Mouse (Mus musculus) neural tube, embryonic 11.5 days (tissue): ENCODE measurements around the gene Rsad2. TPM values are rescaled to one million over a fixed set of nuclear protein-coding genes. Genes with fewer than 3 reads are reported as not detected.

Experiments
- ATAC-seq: fragments of 200-750 bp; cut with Nextera tagmentation; 2 replicates; pipeline ENCODE4 v1.8.0; 2017; ENCODE audit warnings: moderate number of reproducible peaks, mild to moderate bottlenecking, moderate TSS enrichment, moderate library complexity; ENCODE audit not compliant: insufficient read depth, low FRiP score, low TSS enrichment
- DNase-seq: peaks from one replicate; pipeline ENCODE4 v3.0.0-alpha.2; 2015; ENCODE audit warnings: low spot score
- H3K27ac ChIP-seq: fragments of 300-500 bp; sonication (generic); 2 replicates; pipeline ENCODE4 v1.5.1; 2014; ENCODE audit warnings: low read depth, mild to moderate bottlenecking, low read length
- H3K27me3 ChIP-seq: fragments of 300-500 bp; sonication (generic); 2 replicates; pipeline ENCODE4 v1.6.1; 2014; ENCODE audit warnings: mild to moderate bottlenecking, low read length, mixed read lengths; ENCODE audit not compliant: control insufficient read depth, insufficient read depth
- H3K36me3 ChIP-seq: fragments of 300-500 bp; sonication (generic); 2 replicates; pipeline ENCODE4 v1.6.1; 2014; ENCODE audit warnings: mild to moderate bottlenecking, low read length, moderate library complexity, mixed read lengths; ENCODE audit not compliant: control insufficient read depth, insufficient read depth
- H3K4me1 ChIP-seq: fragments of 300-500 bp; sonication (generic); 2 replicates; pipeline ENCODE4 v1.6.1; 2014; ENCODE audit warnings: low read length, mixed read lengths; ENCODE audit not compliant: control insufficient read depth, insufficient read depth
- H3K4me2 ChIP-seq: fragments of 300-500 bp; sonication (generic); 2 replicates; pipeline ENCODE4 v1.6.1; 2014; ENCODE audit warnings: low read depth, mild to moderate bottlenecking, moderate library complexity
- H3K4me3 ChIP-seq: fragments of 300-500 bp; sonication (generic); 2 replicates; pipeline ENCODE4 v1.5.1; 2014; ENCODE audit warnings: low read depth, low read length
- H3K9ac ChIP-seq: fragments of 300-500 bp; sonication (generic); 2 replicates; pipeline ENCODE4 v1.6.1; 2014; ENCODE audit warnings: mild to moderate bottlenecking, low read length
- H3K9me3 ChIP-seq: fragments of 300-500 bp; sonication (generic); 2 replicates; pipeline ENCODE4 v1.6.1; 2016; ENCODE audit warnings: low read length; ENCODE audit not compliant: control insufficient read depth
- WGBS: fragments of 180-500 bp; shearing (Covaris S2); extraction: QIAGEN DNeasy Blood & Tissue Kit; methylation state at CpG from one replicate; pipeline ENCODE4 v1.1.7; 2014; 5-methylcytosine and 5-hydroxymethylcytosine counted together
- microRNA-seq: library from miRNA; unstranded; fragments of <30 nt; microRNA quantifications from one replicate; pipeline ENCODE4, GENCODE M21; 2016
- polyA plus RNA-seq: library from polyadenylated mRNA; unstranded; fragments of >200 nt; fragmentation: Nextera tagmentation; extraction: Ambion mirVana; gene quantifications from 2 replicates; pipeline ENCODE4 v1.2.1, GENCODE M21; 2014

Rsad2 gene
- polyA plus RNA-seq, 1 experiment from 2014 or later, result 0.42 TPM

DNA sequence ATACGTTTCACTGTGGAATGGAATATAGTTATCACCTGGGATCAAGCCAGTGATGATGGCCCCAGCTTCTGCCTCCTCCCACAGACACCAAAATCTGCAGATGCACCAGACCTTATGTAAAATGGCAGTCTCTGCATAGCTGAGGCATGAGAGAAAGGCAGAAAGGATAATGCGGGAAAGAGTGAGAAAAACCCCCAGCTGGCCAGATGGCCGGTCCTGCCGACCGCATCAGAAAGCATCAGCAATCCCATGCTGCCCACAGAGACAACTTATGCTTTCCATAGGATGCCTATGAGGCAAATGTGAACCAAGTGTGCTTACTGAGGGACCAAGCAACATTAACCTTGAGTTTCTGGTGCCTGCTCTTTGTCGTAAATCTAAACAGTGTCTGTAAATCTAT lies 56.9 kb downstream of the Rsad2 start:
- WGBS, result 80% methylated on average over 6 of the region's 6 CpGs
- Histone ChIP-seq H3K9ac (no peak overlapping the region), H3K4me3 (no peak overlapping the region), H3K4me1 (peaks cover 4% of the 10 kb centered on the region; the same call in 1 of the 2 replicates), H3K9me3 (no peaks in the 10 kb centered on the region), H3K36me3 (no peaks in the 10 kb centered on the region; the same call in 1 of the 2 replicates), H3K27me3 (no peaks in the 10 kb centered on the region), H3K27ac (no peak overlapping the region), H3K4me2 (no peak overlapping the region)
- no peak for ATAC-seq
- no peak for DNase-seq

DNA sequence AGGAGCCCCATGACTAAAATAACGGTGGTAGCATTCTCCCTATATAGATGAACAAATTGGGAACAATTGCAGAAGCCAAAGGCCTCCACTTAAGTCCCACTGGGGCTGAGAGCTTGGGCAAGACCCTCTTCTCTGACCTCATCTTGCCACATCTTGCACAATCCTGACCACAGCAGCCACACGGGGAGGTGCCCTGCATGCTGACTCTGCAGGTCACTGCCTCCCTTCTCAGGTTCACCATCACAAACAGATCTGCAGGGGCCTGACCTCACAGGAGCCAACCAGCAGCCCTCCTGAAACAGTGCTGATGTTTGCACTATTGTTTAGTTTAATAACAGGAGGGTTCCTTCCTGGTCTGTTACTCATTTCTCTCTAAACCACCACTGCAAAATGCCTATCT lies 57.7 kb downstream of the Rsad2 start:
- peaks cover 6% of the 10 kb centered on the region; the same call in 1 of the 2 replicates for H3K4me1 ChIP-seq
- H3K9me3 ChIP-seq, result no peaks in the 10 kb centered on the region
- no peak overlapping the region for H3K4me2 ChIP-seq
- 70% methylated on average over 2 of the region's 2 CpGs for whole genome bisulfite sequencing
- no peaks in the 10 kb centered on the region for H3K27me3 ChIP-seq
- no peak overlapping the region for H3K9ac ChIP-seq
- no peak overlapping the region for H3K4me3 ChIP-seq
- no peak for ATAC-seq
- H3K36me3 ChIP-seq, result no peaks in the 10 kb centered on the region; the same call in 1 of the 2 replicates
- no peak for DNase-seq
- no peak overlapping the region for H3K27ac ChIP-seq

DNA sequence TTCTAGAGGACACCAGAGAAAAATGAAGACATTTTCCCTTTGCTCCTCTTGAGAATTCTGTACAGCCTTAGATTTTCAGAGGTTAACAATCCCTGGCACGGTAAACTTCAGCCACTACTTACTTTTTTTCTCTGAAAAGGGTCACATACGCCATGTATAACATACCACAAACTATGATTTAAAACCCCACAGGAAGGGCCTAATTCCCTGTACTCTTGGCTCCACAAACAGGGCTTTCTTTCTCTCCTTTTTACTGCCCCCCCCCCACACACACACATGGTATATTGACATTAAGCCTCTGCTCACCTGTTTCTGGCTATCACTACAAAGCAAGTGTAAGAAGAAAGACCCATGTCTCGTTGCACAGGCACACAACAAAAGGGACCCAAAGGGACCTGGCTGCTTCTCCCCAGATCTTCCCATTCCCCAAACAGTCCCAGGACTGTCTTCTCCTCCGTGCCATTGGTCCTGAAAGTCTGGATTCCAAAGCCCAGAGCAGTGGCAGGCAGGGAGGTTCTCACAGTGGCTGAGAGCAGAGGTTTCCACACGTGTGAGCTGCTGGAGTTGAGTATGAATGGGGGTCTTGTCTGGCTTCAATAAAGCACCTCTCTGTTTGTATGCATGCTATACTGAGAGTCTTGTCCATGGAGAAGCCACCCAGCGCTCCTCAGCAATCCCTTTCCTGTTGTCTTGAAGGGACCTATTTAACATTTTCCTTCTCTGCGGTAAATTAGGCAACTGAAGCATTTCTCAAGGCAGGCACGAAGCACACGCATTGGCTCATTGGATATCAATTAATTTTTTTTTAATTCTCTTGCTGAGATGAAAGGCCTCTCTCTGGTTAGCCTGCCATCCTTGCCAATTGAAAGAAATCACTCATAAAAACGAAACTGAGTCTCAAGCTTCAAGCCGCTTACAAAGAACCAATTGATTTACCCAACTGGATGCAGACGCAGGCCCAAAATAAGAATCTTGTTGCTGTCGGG lies 61.5 kb downstream of the Rsad2 start:
- peak overlapping the region; percentile 23; the same call in 1 of the 2 replicates for H3K27ac ChIP-seq
- no peak overlapping the region for H3K4me2 ChIP-seq
- no peaks in the 10 kb centered on the region for H3K36me3 ChIP-seq
- H3K4me1 ChIP-seq, result peaks cover 6% of the 10 kb centered on the region; the same call in 1 of the 2 replicates
- ATAC-seq, result no peak
- no peak overlapping the region for H3K9ac ChIP-seq
- no peak overlapping the region for H3K4me3 ChIP-seq
- 56% methylated on average over 13 of the region's 13 CpGs for WGBS
- H3K9me3 ChIP-seq, result no peaks in the 10 kb centered on the region
- H3K27me3 ChIP-seq, result no peaks in the 10 kb centered on the region
- DNase-seq, result peak; percentile 51

DNA sequence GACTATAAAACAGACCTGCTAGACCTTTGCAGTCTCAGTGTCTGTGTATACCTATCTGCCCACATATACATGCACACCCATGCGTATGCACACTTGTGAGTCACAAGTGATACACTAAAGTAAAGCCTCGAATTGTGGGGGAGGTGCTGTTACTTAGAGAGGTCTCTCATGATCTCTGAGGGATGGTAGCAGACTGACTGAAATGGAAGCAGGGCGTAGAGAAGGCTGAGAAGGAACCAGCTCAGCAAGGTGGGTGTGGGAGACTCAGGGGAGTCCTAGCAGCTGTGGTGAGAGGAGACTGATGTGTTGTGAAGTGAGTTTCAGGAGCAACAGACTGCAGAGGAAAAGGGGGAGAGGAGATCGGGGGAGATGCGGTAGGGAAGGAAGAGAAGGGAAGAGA lies 63.0 kb downstream of the Rsad2 start:
- no peak overlapping the region for H3K4me2 ChIP-seq
- H3K27me3 ChIP-seq, result no peaks in the 10 kb centered on the region
- no peaks in the 10 kb centered on the region for H3K9me3 ChIP-seq
- WGBS, result 92% methylated on average over 5 of the region's 5 CpGs
- no peak overlapping the region for H3K9ac ChIP-seq
- H3K27ac ChIP-seq, result no peak overlapping the region
- H3K36me3 ChIP-seq, result peaks cover 9% of the 10 kb centered on the region
- DNase-seq (no peak), ATAC-seq (no peak)
- H3K4me1 ChIP-seq, result peaks cover 6% of the 10 kb centered on the region; the same call in 1 of the 2 replicates
- H3K4me3 ChIP-seq, result no peak overlapping the region

Small RNA genes within 50 kb of the gene (microRNA-seq; reads per million reads assigned to microRNA genes)
- 8.9 reads per million, percentile 19 among the genes with 10 or more reads in this experiment for gene Mir6538

Other genes with a start within 250 kb of the Rsad2 start
- 27.2 and 29.1 TPM in 2 replicates for gene Rnf144a, start 41.2 kb downstream of the Rsad2 start, polyA plus RNA-seq
- 8.8 and 10.0 TPM in 2 replicates for gene Cmpk2, start 12.8 kb upstream of the Rsad2 start, polyA plus RNA-seq